Mouse (Mus musculus): ENCODE results near the gene Ahcyl1.
A peak's percentile ranks its signal among the peaks of the same experiment; 100 is the strongest.
"Not testable (repeated sequence)": the region's sequence is repeated elsewhere in the genome, so short reads cannot be mapped to it uniquely, and the experiment has no call there.

Gene Ahcyl1

DNA sequence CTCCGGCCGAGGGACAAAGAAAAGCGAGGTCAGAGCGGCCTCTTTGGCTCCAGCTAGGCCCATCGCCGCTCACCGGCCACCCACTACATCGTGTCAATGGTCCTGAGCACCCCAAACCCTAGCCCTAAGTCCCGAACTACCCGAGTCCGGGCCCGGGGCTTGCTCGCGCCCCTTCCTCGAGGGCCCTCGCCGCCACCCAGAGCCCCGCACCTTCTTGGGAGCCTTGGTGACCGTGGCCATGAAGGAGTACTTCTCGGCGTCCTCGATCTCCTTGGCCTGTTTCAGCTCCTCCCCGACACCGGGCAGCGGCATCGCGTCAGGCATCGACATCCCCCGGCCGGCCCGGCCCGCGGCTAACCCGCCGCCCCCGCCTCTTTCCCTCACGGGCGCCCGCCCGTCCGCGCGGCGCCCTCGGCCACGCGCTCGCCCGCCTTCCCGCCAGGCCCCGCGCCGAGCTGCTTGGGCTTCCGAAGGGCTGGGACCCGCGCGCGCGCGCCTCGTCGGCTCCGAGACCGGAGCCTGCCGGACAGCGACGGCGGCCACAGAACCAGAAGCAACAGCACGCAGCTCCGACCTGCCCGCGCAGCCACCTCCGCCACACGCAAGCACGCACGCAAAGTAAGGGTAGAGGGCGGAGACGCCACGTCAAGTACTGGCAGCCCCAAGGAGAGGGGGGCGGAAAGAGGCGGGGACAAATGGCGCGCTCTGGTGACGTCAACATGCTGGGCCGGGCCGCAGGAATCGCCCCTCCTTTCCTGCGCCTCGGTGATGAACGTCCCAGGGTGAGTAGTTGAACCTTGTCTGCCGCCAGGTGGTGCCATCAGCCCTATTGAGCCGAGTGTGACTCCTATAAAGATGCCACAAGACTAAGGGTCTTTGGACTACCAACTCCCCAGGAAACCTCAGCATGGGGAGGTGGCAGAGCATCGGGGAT lies at the start of gene Ahcyl1:
Ahcyl1 (minus strand) TSS at position 613 of the 934 bp plus-strand sequence.
- peak; percentile 99 for DNase-seq

DNA sequence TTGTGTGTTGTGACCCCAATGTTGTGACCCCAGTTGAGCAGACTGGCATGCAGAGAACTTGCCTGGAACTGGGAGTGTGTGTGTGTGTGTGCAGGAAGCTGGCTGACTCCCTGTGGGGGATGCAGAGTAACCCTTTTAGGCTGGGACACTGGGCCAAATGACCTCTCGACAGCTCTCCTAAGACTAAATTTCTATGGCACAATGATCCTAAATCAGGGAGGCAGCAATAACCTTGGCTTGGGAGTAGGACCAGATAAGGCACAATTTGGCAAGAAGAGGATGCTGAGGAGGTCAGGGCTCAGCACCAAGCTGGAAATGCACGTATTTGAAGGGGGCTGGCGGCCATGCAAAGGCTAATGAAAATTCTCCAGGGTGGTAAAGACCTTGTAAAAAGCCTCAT lies 49.7 kb upstream of the Ahcyl1 start:
- no peak for DNase-seq

DNA sequence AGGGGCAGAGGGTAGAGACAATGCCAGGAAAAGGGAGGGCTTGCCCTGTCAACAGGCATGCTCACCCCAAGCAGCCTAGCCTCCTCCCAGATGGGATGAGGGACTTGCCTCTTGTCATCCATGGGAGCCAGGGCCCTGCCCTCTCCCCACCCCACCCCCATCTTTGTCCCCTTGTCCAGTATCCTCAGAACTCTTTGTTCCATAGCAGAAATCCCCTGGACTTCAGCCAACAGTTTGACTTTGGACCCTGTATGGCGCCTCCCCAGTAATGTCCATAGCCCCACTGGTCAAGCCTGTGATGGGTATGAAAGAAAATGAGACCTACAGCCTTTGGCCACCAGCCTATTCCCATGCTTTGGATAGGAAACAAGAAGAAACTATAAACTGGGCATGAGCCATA lies 47.3 kb upstream of the Ahcyl1 start:
- no peak for DNase-seq

DNA sequence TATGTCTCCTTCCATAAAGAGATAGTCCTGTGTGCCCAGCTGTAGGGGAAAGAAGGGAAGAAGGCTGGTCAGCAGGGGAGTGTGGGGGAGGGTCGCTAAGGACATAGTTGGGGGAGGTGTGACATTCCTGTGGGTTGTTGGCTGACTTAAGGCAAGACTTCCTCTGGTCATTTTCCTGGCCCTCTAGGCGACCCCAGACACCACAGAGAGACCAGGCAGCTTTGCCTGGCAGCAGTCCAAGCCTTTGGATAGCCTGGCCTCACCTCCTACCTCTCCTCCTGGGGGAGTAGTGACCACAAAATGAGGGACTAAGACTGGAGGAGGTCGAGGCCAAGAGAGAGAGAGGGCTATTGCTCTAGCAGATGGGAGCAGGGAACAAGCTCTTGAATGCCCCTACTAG lies 46.7 kb upstream of the Ahcyl1 start:
- no peak for DNase-seq

DNA sequence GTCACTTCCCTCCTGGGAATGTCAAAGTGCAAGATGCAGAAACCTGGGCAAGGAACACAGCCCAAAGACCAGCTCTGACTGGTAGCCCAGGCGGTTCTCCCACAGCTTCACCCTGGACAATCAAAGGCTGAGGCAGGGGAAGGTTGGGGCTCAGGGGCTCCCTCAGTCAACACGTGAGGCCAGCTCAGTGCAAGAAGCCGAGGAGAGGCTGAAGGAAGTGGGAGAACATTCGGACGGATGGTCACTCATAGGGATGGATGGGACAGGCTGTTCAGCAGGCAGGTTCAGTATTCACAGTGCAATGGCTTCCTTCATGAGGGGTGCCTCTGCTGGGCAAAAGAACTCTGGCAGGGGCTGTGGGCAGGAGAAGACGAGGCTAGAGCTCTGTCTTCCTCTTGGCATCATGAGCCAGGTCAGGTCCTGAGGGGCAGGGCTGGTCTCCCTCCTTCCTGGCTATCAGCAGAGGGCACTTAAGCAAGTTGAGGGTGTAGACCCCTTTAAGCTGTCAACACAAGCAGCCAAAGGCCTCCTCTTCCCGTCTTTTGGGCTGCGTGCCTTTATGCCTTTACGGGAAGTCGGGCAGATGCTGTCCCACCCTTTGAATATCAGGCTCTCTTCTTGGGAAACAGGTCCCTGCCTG lies 45.8 kb upstream of the Ahcyl1 start:
- DNase-seq = no peak

DNA sequence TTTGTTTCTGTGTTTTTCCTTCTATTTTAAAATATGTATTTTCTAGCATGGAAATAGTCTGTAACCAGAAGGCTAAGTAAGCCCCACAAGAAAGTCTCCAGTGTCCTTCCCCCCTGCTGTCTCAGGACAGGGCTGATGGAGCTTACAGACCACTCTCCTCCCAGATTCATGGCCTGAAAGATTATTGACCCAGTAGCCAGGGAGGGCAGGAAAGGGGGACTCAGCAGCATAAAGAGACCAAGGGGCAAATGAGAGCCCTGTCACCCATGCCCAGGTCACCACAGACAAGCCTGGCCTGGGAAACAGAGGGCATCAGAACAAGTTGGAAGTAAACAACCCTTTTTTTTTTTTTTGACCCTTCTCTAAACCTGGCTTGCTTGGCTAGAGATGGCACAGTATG lies 45.0 kb upstream of the Ahcyl1 start:
- no peak for DNase-seq

DNA sequence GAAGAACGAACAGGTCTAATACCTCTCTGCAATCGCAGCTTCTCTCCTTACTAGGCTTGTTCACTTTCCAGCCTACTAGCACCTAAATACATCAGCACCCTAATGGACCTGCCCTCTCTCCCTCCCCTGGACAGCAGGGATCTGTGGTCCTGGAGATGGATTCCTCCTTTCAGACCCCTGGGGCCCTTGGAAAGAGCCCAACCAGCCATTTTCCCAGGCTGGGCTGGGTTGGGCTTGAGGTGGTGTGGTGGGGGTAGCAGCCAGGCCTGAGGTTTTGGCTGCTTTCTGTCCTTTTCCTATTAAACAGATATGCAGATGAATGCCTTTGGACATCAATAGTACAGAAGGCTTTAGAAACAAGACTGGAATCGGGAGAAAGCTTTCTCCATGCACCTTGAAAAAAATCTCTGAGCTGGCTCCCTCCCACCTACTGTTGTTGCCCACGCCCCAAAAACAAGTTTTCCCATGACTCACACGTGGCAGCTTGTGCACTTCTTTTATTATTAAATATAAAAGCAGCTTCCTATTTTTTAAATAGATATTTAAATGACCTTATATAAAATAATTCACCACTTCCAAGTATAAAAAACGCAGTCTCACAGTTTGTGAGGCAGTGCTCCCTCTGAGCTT lies 44.3 kb upstream of the Ahcyl1 start:
- DNase-seq = peak; percentile 61

DNA sequence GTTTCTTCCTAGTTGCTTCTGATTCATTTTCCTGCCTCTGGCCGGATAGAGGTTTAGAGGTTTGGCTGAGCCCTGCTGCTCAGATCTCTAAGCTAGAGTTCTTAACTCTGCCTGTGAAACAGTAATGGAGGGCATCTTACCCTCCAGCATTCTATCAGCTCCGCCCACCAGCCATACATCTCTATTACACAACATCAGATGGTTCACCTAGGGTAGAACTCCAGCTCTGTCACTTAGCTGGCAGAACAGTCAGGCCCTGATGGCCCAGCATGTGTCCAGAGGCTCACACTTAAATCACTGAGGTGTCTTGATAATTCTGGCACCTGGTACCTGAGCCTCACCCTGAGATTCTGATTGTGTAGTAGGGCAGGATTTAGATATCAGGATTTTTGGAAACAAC lies 43.6 kb upstream of the Ahcyl1 start:
- DNase-seq = no peak

DNA sequence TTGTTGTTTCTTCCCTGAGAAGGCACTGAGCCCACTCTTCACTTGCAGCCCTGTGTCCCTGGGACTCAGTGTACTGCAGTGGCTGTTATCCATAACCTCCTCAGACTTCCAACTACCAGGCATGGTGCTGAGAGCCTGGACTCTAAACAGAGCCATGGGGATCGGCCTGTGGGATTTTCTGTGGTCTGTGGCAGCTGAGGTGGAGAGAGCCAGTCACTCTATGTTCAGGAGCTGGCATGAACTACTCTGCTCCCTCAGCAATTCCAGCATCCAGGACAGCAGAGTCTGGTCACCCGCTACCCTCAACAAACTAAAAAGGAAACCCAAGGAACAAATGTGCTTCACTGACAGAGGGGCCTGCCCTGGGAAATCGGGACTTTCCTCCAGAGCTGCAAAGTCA lies 43.1 kb upstream of the Ahcyl1 start:
- no peak for DNase-seq

DNA sequence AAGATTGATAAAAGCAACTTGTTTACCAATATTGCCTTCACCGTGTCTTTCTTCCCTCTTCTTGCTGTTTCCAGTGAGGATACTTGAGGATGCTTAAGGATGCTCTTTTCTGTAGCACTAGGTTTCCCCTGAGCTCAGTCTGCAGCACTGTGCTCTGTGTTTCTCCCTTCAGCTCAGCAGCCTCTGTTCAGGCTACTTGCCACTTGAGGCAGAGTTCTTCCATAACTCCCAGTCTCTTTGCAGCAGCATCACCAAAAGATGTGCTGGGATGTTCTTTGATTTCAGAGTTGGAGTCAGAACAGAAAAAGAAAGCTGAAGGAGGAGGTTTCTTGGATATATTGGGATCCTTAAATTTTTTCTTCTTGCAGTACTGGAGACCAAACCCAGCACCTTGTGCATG lies 42.3 kb upstream of the Ahcyl1 start:
- DNase-seq = no peak

DNA sequence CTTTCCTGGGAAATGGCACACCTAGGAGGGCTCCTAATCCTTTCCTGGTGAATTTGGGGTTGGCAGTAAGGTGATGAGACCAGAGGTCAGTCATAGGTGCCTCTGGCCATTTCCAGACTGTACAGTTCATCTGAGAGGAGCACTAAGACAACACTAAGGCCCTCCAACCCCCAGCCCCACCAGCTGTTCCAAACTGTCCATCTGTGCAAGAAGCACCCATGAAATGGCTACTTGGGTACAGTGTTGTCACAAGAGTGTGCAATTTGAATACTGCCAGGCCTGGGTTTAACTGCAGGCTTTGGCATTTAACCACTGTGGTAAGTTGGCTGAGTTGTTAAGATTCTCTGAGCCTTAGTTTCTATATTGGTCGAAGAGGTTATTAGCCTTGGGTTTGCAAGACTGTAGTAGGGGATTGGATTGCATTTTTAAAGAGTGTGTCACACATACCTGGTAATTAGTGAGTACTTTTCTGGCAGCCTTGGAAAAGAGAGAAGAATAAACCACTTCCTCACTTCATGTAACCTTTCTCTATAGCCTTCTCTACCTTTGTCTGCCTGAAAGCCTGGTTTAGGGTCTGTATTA lies 41.3 kb upstream of the Ahcyl1 start:
- no peak for DNase-seq

DNA sequence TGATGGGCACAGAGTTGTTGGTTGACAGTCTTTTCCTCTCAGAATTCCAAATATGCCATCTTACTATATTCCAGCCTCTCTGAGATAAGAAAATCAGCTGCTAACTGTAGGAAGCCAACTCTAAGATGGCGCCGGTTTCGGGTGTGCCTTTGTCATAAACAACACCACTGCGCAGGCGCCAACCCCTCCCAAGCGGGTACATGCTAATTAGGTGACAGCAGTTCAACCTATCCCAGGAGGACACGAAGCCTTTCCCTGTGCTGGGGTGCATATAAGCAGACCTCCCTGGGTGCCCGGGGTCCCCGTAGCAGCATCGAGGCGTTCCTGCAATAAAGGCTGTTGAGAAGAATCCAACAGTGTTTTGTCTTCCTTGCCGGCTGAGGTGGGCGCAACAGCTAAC lies 39.3 kb upstream of the Ahcyl1 start:
- not testable (repeated sequence) for DNase-seq

DNA sequence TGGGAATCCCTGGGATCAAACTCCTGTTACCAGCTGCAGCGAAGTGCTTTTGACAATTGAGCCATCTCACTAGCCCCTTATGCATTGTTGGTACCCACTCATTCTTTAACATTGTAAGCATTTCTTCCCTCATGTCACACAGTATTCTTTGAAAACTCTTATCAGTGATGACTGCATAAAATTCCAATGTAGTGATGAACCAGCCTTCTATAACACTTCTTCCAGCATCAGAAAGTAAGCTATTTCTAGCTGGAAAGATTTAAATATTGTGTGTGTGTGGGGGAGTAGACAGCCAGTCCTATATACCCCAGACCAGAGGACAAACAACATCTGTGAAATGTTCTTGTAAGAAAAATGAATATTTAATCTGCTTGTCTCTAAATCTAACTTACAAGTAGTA lies 37.0 kb upstream of the Ahcyl1 start:
- no peak for DNase-seq

DNA sequence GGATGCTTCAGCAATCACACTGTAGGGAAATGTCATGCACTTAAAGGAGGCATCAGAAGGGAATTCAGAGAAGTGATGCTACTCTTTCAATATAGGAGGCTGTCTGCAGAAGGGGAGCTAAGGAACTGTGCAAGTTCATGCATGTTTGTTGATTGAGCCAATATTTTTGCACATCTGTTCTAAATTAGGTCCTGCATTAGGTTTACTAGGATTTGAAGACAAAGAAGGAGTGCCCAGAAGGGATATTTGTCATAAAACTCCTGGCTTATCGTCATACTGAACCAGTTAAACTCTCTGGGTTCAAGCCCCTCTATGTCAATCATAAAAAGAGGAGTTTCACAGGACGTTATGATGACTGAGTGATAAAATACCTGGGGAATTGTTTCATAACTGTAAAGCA lies 33.9 kb upstream of the Ahcyl1 start:
- DNase-seq = no peak

DNA sequence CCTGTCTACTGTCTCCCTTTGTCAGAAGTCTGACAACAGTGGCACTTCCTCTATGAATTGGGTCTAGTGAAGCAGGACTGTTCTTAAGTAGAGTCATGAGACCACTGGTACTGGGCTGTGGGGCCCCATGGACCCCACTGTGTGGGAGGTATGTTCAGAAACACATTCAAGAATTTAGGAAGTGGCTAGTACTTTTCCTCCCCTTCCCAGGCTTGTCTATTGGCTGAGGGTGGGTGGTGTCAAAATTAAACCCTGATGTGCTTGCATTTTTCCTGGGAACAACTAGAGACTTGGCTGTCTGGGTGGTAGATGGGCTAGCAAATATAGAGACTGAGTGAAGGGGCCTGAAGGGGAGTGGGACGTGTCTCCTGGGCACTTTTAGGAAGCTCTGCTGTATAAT lies 32.1 kb upstream of the Ahcyl1 start:
- no peak for DNase-seq

DNA sequence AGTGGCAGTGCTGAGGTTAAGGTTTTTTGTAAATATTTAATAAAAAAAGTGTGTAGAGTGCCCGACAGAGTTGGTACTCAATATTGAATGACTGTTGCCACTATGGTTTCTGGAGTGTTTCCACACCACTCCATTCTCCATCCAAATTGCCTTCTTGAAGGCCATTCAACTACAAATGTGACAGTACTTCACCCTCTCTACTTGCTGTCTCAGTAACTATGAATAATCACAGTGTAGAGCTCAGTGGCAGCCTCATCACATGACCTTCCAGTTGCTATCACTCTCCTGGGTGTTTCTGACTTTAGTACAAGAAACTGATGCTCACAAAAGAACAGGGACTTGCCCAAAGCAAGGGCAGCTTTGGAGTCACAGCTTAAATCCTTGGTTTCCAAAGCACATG lies 19.6 kb upstream of the Ahcyl1 start:
- no peak for DNase-seq

DNA sequence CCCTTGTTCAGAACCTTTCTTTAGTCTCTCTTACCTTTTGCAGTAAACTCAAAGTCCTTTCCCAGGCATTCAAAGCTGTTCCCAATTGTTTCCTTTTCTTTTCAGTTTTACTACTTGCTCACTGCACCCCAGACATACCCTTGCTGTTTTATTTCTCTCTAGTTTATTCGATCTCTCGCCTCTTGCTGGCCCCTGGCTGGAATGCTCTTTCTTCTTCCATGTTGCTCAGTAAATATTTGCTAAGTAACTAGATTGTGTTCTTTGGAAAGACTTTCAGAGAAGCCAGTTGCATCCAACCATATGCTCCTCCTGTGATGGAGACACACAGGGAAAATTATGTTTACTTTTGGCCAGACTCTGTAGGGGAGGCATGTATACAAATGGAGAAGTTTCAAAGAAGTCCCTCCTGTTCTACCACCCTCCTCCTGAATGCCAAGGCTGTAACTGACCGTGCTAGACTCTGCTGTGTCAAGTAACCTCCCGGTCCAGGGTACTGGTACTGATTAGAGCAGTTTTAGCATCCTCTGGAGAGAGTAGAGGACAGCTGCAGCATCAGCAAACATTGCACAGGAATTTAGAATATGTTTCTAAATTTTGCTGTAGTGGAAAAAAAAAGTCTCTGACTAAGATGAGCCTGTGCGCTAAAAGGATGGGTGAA lies 18.0 kb upstream of the Ahcyl1 start:
- DNase-seq = no peak

DNA sequence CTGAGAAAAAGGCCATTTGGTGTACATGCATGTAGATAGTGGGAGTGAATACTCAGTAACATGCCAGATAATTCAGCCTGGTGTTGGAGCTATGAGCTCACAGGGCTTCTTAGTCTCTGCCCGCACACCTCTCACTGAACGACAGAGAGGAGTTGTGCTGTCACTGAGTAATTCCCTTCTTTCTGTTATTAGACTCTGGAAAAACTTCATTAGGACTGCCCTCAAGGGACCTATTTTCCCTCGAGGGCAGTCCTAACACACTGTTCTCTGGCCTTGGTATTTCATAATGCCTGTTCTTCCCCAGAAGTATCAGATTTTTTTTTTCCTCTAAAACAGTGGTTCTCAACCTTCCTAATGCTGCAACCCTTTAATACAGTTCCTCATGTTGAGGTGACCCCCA lies 15.7 kb upstream of the Ahcyl1 start:
- no peak for DNase-seq

DNA sequence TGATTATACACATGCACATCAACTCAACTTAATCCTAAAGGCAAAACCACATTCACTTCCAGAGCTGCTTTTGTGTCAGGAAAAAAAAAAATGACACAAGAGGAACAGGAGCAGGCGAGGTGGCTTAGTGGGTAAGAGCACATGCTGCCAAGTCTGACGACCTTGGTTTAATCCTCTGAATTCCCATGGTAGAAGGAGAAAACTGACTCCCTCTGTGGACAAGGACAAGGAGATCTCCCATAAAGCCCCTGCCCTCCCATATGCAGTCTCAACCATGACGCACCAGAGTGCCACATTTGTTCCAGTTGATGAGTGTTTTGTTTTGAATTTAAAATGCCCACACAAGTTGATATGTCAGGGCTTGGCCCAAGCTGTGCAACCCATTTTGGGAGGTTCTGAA lies 12.8 kb upstream of the Ahcyl1 start:
- no peak for DNase-seq

DNA sequence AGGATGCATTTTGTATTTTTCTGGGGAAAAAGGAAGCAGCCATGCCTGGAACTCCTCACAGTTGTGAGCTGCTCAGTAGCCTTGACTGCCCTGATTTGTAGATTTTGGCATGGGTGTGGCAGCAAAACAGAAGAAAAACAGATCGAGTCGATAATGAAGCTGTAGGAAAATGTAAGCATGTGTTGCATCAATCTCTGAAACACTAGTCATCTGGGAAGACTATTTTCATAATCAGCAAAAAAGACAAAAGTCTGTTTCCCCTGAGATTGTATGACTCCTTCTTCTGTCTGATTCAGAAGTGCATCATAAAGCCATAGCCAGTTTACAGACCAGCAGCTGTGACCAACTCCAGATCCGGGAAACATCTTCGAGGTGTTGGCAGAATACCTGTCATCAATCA lies 10.9 kb upstream of the Ahcyl1 start:
- no peak for DNase-seq

DNA sequence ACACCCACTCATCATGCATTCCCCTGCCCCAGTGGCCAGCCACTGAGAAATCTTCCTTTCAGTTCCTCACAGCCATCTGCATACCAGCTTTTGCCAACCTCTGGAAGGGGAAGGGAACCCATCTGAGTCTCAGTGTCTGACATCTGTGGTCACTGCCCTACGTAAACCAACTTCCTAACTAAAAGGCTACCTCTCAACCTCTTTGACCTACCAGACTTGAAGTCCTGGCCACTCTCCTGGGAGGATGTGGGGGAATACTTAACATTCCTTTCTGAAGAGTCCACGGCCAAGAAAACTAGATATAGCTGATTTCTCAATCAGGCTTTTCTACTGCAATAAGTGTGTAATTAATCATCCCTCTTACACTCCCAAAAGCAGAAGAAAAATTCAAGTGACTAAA lies 9.8 kb upstream of the Ahcyl1 start:
- no peak for DNase-seq

DNA sequence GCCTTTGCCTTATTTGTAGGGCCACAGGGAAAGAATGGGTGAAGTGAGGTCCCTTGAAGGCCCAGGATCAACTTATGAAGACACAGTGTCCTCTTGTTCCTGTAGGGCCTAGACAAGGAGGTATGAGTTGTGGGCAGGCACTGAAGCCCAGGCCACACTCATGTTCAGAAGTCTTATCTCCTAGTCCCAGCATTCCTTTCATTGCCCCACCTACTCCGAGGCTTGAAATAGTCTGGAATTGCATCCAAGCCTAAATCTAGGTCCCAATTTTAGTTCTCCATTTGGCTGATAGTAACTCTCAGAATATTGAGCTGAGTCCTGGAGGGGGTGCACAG lies 8.0 kb upstream of the Ahcyl1 start:
- no peak for DNase-seq

DNA sequence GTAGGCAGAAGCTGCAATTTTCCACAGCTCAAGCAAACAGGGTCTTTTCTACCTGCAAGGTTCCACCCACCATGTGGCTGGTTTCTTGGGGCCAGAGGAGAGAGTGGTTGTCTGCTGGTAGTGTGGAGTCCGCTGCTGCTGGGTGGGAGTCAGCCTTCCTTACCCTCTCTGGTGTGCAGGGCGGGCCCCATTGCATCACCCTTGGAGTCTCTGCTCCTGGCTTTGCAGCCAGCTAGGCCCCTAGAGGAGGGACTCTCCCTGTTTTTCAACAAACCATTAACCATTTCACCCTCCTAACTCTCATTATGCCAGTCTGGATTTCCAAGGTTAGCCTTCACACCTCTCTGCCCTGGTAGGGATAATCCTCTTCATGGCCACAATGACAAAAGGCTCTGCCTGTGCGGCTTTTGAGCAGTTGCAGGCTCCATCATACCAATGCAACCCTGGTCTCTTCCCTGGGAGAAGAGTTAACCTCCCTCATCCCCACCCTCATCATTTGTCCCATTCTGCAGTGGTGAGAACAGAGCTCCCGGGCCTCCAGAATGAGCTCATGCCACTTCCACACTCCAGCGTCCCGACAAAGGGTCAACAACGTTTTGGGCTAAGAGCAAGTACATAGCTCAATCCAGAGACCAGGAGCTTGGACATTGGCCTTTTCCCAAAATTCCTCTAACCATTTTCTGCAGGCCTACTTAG lies 7.5 kb upstream of the Ahcyl1 start:
- DNase-seq = no peak
